Mouse (Mus musculus) thymus, adult 18-20 months (tissue): ENCODE data around the gene Rhbdf1.
"Not testable (repeated sequence)": the region's sequence is repeated elsewhere in the genome, so short reads cannot be mapped to it uniquely, and the experiment has no call there.

Experiments
- DNase-seq, 2 experiments: peaks; one replicate each; pipeline ENCODE4 v3.0.0; 2022; ENCODE audit warnings: mixed read lengths in 2 of 2

The Rhbdf1 gene

DNA sequence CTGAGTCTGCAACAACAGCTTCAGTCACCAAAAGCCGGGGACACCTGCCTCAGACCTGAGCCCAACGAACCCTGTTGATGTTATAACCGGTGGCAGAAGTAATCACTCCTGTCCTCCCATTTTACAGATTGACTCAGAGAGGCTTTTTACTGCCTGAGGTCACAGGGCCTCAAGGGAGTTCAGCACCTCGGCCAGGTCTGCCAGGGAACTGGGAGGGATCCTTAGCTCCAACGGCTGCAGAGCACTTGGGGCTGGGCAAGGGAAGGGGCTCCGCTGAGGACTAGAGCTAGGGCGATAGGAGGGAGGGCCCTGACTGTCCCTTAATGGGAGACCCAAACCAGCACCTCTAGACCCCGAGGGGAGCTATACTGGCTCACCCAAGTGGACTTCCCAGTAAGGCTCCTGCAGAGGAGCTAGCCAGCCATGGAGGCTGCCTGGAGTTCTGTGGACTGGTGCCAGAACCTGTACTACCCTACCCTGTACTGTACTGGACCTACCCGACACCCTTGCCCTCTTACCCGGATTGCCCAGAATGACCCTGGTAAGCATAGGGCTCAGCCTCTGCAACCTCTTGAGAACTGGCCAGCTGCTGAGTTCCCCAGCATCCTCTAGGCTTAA, 1.4 kb downstream of the Rhbdf1 start:
- DNase-seq, result no peak

DNA sequence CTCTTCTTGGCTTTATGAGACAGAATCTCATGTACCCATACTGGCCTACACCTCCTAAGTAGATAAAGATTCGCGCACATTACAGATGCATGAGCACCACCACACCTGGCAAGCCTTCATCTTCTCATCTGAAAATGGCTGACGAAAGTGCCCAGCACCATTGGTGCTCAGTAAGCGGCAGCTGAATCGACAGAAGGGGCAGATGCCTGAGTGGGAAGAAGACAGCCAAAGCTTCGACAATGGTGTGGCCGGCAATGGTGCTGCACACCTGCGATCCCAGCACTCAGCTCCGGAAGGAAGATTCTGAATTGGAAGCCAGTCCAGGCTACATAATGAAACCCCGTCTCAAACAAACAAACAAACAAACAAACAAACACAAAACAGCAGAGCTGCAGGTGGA, 2.8 kb downstream of the Rhbdf1 start:
- DNase-seq, result no peak

DNA sequence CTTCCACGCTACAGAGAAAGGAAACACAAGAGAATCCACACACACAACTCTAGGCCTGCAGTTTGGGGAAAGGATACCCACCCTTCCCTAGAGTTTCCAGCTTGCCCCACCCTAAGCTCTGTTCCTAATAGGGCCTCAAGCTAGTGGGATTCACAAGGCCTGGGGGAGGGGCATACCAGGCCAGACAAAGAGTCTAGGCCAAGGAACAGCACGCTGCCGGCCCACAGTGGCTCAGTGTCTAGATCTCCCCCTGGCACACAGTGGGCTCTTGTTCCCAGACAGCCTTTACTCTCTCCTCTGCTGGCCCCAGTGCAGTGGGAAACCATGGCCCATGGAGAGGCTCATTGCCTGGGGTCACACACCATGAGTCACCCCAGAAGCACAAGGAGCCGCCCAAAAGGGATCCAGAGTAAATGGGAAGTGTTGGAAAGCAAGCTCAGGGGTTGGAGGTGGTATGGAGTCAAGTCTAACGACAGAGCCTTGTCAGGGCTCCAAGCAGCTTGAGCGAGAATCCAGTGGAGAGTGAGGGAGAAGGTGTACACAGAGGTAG, 3.5 kb downstream of the Rhbdf1 start:
- DNase-seq, result no peak

DNA sequence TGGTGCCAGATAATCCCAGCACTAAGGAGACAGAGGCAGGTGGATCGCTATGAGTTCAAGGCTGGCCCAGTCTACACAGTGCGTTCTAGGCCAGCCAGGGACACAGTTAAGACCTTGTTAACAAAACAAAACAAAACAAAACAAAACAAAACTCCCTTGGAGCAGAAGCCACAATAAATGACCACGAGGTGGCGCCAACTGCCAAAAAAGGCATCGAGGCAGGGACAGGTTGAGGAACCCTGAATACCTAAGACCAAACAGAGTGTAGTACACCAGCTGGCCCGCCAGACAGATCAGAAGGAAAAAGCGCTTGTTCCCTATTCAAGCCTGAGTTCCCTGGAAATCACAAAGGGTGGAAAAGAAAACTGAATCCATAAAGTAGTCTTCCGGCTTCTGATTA, 5.2 kb downstream of the Rhbdf1 start:
- peak in 1 of 2 experiments; percentile 26 for DNase-seq

DNA sequence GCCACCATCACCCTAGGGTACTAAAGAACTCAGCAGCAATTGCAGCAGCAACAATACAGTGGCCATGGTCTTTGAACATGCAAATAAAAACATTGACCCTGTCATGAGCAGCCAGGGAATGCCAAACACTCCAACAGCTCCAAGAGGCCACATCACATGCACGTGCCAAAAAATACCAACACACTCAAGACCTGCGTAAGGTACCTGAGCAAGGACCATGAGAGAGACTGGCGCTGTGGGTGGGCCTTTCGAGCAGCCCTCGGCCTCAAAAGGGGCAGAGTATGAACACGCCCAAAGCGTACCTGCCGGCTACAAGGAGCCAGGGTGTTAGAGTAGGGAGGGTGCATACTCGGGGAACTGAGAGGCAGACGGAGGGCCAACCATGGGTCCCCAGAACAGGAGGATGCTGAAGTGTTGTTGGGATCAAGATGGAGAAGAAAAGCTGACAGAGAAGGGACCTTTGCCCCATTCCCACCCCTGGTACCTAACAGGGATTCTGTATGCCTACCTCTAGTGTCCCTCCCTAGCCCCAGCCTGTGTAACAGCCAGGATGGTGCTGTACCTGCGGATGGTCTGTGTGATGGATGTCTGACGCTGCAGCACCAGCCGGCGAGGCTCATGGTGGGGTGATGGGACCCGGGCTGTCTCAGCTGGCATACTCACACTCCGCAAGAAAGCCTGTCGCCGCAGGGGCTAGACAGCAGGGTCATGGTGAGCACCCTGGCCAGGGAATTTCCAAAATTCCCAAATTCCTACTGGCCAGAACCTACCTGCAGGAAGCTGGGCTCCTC, 6.5 kb downstream of the Rhbdf1 start:
- no peak for DNase-seq

DNA sequence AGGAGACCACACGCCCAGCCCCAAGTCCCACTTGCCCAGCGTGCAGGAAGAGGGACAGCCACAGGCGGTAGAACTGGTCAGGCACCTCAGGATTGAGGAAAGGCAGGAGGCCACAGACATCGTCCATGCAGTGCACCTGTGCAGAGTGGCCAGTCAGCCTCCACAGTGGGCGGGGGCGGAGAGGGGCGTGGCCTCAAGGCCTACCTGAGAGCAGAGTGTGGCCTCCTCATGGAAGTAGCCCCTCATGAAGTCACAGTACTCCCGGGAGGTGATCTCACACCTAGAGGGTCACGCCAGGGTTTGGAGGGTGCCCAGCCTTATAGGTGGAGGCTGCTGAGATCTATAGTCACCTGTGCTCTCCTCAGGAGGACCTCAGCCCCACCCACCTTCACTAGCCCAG, 11.5 kb downstream of the Rhbdf1 start:
- no peak for DNase-seq

DNA sequence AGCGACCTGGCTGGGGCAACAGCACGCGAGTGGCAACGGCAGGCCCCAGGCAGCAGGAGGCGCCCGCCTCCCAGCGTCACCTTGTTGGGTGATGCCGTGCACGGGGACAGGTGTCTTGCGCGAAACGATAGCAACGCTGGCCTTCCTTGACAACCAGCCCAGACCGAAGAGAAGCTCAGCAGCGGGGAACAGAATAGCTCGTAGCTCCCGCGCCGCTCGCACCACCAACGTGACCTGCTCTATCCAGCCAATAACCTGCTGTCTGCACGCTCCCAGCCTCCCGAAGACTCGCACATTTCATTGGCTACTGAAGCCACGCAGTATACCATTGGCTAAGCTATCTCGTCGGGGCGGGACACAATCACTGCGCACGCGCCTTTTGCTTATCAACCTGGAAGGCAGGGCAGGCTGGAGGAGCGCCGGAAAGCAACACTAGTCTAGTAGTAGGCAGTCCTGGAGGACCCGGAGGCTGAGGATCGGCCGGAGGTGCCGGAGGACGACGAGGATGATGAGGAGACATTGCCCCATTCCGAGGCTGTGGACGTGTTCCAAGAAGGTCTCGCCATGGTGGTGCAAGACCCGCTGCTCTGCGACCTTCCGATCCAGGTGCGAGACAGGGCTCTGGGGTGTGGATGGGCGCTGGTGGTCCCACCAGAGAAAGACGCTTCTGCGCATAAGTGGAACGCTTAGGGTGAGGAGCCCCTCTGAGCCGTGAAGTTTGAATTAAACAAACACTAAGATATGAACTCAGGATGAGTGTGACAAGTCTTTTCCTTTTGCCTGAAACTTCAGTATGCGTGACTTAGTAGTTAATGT, 16.8 kb downstream of the Rhbdf1 start, which contains the start of gene Snrnp25:
Snrnp25 (plus strand) TSS at position 358 of the 816 bp plus-strand sequence.
- DNase-seq, result peak; percentile 96 to 97

DNA sequence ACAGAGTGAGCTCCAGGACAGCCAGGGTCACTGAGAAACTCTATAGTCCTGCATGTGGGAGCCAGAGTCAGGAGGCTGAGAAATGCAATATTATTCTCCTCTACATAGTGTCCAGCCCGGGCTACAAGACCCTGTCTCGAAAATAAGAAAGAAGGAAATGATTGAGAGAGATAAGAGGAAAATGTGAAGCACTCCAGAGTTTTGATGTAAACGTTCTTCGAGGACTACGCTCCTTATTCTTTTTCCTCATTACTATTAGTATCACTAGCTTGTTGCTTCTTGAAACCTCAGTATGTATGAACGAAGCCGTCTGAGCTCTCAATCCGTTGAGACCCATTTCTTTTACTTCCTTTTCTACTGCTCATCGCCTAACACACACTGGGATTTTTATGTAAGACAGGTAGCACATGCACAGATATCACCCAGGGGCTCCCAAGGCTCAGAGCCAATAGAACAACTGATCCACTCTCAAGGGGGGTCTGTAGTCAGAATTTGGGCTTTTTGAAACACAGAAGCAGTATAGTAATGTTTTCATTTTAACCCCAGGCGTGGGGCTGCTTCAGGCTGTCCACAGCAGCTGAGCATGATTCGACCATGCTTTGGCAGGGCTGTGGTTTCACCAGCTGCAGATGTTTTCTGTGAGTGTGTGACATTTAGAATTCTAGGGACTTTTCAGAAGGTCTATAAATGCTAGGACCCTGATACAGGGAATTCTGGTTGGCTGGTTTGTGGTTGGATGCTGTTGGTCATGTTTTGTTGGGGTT, 20.0 kb downstream of the Rhbdf1 start:
- no peak for DNase-seq

DNA sequence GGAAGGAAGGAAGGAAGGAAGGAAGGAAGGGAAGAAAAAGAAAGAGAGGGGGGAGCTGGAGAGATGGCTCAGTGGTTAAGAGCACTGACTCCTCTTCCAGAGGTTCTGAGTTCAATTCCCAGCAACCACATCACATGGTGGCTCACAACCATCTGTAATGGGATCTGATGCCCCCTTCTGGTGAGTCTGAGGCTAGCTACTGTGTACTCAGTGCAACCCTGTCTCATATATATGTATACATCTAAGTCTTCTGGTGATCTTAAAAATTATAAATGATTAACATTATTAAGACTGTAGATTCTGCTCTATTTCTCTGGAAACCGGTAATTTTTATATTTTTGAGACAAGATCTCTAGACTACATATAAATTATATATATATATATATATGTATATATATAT, 21.1 kb downstream of the Rhbdf1 start:
- DNase-seq, result not testable (repeated sequence)

DNA sequence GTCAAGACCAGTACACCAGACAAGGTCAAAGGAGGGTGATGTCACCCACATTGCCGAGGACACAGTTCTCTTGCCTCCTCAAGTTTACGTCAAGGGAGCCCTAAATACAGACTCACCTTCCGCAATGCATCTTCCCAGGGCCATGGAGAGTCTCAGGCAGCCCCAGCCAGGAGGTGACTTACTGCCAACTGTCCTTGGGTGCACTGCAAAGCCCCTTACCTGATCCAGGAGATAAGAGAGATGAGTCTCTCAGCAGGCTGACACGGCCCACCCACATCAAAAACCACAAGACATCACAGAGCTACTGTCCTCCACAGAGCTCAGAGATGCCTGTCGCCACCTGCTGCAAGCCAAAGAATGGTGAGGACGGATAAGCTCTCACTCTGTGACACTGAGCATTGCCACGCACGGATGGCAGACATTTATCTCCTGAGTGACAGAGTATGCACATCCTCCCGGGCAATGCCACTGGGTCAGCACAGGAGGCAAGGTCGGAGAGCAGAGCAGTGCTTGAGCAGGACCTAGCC, 22.0 kb downstream of the Rhbdf1 start, which contains the start of gene Il9r:
Il9r (minus strand) TSS at position 205 of the 527 bp plus-strand sequence.
- DNase-seq, result peak; percentile 59 to 76

DNA sequence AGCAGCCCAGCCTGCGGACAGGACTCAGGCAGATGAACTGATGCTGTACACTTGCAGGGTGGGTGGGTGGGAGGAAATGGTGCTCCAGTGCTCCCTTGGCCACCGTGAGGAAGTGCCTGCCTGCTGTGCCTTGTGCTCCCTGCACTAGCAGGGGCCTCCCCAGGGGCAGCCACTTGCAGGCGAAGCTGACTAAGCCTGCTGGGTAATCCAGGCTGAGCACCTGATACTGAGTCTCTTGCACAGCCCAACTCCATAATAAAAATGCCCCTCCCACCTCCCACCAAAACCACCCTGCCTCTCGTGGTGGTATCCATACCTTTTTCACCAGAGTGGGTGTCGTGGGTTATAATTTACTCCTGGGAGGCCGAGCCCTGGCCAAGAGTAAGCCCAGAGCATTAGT, 22.9 kb downstream of the Rhbdf1 start:
- DNase-seq, result peak in 1 of 2 experiments; percentile 47

DNA sequence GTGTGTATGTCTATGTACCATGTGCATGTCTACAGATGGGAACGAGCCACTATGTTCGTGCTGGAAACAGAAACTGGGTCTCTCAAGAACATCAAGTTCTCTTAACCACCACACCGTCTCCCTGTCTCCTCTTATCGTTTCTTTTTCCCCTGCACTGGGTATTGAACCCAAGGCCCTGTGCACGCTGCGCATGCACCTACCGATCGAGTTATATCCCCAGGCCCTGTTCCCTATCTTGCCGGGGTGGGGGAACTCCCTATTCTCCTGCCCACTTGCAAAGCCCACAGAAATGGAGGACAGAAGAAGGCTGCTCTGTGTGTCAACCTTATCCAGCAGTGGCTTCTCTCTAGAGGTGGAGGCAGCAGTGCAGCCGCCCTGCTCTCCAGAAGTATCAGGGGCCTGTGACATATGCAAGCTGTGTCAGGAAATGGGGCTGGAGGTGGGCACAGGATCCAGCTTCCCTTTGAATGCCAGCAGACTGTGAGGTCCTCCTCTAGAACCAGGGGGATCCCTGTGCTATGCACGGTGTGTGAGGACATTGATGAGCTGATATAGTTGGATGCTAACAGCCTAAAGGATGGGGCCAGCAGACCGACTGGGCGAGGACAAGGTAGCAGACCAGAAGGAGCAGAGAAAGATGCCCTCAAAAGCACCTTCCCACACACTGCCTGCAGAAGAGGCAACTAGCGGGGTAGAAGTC, 23.7 kb downstream of the Rhbdf1 start:
- no peak for DNase-seq

DNA sequence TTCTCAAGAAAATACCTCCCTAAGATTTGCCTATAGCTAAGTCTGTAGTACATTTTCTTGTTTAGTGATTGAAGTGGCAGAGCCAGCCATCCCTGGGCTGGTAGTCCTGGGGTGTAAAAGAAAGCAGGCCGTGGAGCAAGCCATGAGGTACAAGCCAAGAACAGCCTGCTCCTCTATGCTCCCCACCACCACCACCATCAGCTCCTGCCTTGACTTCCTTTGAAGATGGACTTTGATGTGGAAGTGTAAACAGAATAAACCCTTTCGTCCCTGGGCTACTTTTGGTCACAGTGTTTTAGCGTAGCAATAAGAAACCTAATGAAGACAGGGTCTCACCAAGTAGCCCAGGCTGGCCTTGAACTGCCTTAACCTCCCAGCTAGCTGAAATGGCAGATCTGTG, 24.3 kb downstream of the Rhbdf1 start:
- no peak for DNase-seq

DNA sequence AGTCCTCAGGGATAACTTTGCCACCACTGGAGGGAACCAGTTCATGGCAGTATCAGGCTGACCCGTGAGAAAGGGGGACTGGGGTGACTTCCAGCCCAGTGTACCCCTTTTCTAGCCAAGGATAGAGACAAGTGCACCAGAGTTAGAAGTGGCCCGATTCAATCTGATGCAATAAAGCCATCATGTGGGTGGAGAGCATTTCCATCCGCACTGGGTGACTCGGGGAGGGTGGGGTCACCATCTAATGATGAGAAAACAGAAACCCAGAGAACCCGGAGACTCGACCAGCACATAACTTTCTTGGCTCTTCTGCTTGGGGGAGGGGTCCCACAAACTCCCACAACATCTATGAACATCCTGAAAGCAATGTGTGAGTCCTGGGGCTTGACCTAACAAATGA, 25.4 kb downstream of the Rhbdf1 start:
- DNase-seq, result no peak

DNA sequence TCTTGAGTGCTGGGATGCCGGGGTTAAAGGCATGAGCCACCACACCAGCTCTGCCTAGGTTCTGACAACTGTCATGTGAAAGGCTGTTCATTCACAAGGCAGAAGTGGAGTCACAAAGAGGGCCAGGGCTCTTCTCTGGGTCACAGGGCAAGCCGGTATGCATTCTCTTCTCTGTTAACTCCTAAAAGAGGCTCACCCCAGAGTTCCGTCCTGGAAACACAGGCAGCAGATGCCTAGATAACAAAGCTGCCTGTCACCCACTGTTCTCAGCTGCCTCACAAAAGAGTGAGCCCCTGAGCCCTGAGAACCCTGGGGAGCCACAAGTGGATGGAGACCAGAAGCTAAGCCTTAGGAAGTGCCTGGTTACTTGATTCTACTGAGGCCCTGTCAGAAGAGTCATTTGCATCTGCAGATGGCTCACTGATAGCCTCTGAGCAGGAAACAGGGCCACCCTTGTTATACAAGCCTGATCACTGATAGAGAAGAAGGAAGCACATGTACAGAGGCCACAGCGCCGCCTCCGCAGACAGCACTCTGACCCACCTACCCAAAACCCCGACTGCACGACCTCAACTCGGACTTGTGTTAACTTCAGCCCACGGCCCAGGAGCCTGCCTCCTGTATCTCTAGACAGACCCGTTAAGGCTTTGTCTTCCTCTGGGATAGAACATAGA, 26.1 kb downstream of the Rhbdf1 start:
- no peak for DNase-seq

DNA sequence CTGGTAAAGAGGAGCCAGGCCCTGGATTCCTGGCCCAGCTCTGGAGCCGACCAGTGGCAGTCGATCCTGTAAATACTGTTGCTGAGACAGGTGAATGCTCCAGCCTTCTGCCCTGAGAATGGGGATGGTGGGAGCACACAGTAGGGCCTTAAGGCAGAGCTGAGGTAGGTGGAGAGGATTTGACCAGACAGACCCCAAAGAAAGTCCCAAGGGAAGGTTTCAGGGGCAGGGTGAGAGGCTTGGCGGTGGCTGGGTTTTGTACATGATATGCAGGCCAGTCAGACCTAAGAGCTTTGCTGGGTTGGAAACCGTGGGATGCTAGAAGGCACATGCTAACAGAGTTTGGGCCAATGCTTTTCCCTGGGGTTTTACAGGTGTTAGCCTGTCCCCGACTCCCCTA, 27.5 kb downstream of the Rhbdf1 start:
- no peak for DNase-seq

DNA sequence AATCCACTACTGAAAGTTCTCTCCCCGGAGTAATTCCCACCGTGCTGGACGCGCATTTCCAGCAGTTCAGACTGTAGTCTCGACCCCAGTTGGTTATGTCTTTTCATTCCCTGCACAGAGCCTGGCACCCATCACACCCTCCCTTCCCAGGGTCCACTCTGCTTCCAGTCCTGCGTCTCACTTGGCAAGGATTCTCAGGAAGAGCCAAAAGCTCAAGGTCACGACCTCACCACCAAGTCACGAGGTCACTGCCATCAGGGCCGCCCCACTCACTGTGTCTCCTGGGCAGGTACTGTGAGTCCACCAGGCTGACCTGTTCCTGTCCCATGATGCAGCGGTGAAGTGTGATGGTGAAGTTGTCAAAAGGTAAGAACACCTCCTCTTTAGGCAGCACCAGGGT, 28.0 kb downstream of the Rhbdf1 start:
- no peak for DNase-seq

DNA sequence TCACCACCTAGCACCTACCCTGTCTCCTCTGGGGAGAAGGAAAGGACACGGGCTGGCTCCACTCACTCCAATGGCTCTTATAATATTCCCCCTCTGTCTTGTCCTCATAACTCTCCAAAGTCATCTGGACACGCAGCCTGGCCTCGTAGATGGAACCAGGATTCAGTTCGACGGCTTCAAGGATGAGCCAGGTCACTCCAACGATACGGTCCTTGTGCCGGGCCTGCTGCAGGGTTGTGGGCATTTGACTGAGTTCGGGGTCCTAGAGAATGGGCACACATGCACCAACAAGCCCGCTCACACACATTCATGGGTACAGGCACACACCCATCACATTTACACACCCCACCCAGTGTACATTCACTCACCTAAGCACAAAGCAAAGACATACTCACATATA, 28.9 kb downstream of the Rhbdf1 start:
- no peak for DNase-seq

DNA sequence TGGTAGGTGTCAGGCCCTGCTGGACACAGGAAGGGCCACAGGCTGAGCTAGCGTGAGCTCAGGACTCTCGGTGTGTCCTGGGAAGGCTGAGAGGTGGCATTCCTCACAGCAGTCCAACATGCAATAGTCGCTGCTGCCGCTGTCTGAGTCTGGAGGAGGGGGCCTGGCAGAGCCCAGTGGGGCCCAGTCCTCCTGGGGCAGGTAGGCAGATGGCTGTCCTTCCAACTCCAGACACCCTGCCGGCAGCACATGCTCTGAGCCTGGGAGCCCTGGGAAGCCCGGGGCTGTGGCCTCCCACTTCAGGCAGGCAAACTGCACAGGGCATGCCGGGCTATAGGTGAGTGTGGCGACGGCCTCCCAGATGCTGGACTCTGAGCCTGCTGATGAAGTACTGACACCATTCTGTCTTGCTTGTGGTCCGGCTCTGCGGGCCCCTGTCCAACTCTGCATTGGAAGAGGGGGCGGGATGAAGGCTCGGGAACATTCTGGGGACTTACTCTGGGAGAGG, 31.4 kb downstream of the Rhbdf1 start:
- DNase-seq, result no peak

DNA sequence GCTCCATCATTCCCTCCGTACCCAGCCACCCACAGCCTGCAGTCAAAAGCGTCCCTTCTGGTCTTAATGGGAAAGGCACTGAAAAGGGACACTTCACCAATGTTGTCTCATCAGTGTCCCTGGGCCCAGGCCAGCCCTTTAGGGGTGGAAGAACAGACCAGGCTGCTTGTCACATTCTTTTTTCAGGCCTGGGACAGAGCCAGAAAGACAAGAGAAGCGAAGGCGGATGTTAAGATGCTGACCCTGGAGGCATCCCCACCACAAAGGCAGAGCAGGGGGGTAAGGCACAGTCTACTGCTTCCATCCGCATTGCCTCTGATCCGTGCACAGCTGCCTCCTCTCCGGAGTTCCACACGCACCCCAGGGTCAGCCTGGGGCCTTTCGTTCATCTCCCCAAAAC, 32.0 kb downstream of the Rhbdf1 start:
- no peak for DNase-seq

DNA sequence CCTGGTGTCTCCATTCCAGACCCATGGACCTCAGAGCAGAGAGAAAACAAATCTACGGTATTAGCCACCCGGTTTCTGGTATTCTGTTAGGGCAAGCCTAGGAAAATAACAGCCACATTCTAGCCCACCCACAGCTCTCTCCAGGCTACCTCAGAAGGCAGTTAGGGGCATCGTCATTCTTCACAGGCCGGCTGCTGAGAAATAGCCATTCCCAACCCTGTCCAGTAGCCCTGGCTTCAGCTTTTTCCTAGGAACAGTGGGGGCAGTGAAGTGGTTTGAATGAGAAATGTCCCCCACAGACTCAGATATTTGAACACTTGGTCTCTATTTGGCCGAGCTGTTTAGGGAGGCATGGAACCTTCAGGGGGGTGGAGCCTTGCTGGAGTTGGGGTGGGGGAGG, 32.7 kb downstream of the Rhbdf1 start:
- DNase-seq, result no peak
